Mouse (Mus musculus) spleen, postnatal 4 days (tissue): ENCODE data around the gene Sertad4.

ENCODE experiments used
- DNase-seq, 2 experiments: peaks; one replicate each; pipeline ENCODE4 v3.0.0; 2022; ENCODE audit warnings: low spot score in 2 of 2

Gene Sertad4

GRCm38 (mm10) chr1:192855474-192856230, at the start of gene Sertad4:
Gene Sertad4, minus strand, starts transcription at chr1:192855756.
- no peak for DNase-seq

GRCm38 (mm10) chr1:192901516-192901915, 46.0 kb upstream of the Sertad4 start:
- no peak for DNase-seq

DNA sequence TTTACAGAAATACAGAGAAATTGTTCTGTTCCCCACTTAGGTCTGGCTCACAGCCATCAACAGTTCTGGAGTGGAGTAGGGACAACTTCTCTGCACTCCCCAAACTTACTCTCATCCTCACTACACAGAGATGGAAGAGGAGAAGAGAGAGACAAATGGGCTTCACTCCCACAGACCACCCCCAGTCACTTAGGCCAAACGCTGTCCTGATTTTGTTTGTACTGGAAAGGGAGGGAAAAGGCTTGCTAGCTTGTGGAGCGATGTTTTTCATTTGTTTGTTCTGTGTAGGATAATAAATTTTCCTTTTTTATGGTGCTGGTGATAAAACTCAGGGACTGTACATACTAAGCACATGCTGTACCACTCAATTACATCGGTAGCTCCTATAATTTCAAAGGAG, 45.4 kb upstream of the Sertad4 start:
- DNase-seq, result no peak

DNA sequence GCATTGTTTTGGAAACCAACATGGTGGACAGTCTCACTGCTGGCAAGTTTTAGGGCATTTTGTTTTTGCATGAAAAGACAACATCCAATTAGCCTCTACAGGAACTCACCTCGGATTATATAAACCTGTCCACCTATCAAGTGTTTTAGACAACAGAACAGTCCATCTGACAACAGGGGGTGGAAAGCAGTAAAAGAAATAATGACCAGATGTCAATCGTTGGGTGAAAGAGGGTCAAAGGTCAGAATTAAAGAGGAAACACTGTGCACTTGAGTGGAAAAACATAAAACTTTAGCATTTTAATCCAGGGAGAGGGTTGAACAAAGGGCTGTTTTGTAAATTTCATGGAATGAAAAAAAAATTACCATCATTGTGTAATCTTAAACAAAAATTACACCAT, 43.2 kb upstream of the Sertad4 start:
- DNase-seq, result no peak

DNA sequence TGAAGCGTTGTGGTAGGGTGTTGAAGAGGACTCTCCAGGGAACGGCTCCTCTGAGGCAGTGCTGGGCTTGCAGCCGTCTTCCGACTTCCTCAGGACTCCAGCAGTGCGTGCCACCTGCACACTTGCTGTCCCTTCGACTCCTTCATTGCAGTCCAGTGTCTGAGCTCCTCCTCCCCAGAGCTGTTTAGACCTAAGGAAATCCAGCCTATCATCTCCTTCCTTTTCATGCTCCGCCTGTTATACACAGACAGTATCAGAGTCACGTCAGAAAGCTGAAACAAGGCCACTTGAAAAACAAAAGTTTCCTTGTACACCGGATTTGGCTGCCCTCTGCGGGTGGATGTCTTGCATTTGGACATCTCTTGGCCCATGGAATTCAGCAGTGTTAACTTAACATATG, 41.7 kb upstream of the Sertad4 start:
- no peak for DNase-seq

- no peak for DNase-seq
These were observed 40.5 kb upstream of the Sertad4 start for GRCm38 (mm10) chr1:192896076-192896475.

GRCm38 (mm10) chr1:192890716-192891115, 35.2 kb upstream of the Sertad4 start:
- no peak for DNase-seq

GRCm38 (mm10) chr1:192882617-192883295, 27.2 kb upstream of the Sertad4 start:
- DNase-seq, result no peak

- DNase-seq, result no peak
These were observed 24.6 kb upstream of the Sertad4 start for GRCm38 (mm10) chr1:192880130-192880529.

- no peak for DNase-seq
These were observed 23.6 kb upstream of the Sertad4 start for GRCm38 (mm10) chr1:192879086-192879580.

DNA sequence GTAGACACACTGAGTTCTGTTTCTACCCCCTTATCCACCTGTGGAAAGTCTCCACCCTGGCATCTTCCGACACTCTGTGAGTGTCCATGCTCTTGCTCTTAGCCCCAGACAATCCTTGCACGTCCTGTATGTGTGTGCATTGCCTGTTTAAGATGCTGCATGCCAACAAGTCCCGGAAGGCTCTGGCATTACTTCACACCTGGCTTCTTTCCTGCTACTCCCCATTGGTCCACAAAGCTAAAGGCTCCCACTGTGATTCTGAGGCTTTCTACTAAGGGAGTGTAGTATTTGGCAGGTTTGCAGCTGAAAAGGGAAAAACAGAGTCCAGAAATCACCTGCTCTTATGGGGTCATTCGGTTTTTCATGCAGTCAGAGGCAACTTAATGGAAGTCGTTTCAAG, 17.3 kb upstream of the Sertad4 start:
- DNase-seq, result no peak

DNA sequence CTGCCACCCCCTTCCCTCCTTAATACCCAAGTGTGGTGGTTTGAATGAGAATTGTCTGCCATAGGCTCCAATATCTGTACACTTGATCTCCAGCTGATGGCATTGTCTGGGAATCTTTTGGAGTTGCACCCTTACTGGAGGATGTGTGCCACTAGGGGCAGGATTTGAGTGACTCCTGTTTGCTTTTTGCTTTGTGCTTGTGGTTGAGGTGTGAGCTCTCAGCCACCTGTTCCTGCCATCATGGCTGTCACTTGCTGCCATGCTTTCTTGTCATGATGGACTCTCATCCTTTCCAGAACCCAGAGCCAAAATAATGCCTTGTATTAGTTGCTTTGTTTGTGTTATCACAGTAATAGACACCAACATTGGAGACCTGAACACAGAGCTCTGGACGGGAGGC, 14.2 kb upstream of the Sertad4 start:
- DNase-seq, result no peak

DNA sequence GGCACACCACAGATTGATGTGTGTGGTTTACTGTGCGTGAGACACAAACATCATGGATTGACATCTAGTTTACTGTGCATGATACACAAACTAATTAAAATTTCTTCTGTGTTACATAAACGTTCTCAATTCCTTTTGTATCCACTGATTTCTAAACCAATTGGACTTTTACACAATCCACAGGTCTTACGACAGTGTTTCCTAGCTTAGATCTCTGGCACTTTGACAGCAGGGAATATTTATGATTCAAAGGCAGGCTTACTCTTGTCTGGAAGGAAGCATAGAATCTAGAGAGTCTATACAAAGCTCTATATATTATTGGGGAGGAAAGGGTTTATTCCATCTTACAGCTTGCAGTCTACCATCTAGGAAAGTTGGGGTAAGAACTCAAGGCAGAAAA, 8.9 kb upstream of the Sertad4 start:
- DNase-seq, result no peak

DNA sequence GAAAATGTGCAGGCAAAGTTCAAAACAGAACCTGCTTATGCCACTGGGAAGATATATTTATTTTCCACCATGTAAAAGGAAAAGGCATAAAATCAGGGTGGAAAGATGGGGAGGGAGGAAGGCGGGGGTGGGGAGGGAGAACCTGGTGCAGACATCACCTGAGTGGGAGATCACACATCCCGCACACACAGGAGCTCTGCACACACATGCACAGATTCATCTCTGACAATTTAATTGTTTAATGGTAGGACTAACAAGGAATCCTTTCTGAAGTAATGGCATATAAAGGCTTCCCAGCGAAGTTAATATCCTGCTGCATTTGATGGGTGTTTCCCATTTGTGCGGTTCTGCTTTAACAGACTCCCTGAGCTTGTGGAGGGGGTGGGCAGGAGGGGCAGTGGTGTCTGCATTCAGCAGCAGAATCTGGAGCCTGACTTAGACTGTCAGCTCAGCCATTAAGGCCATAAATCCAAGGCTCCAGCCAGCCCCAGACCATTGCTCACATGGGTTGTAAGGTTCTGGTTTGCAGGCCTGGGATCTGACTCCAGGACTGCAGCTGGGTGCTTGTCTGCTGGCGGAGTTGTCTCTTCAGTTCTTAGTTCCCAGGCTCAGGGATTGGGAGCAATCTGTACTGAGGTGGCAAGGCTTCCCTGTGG, 5.9 kb upstream of the Sertad4 start:
- DNase-seq, result no peak

GRCm38 (mm10) chr1:192860273-192860672, 4.7 kb upstream of the Sertad4 start:
- DNase-seq, result no peak

- no peak for DNase-seq
These were observed 2.0 kb upstream of the Sertad4 start for GRCm38 (mm10) chr1:192857582-192857981.

- no peak for DNase-seq
These were observed 1.4 kb upstream of the Sertad4 start for GRCm38 (mm10) chr1:192856931-192857330.

- DNase-seq, result no peak
These were observed 855 bp upstream of the Sertad4 start for GRCm38 (mm10) chr1:192856411-192856810.

DNA sequence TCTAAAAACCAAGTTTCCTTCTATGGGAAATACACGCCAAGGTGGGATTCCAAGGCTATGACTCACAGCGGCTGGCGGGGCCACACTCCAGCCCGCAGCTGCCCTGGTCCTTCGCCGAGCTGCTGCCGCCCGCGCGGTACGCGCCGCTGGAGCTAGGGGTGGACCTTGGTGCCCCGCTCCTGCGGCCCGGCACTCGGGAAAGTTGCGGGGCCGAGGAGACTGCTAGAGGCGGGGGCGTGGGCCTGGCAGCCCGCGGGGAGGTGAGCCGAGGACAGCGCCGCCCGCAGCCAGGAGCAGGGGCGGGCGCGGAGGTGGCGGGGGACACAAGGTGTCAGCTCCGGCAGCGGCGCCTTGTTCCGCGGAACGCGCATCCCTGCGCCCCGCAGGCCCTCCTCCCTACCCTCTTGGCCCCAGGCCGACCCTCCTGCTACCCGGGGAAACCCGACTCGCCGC, 711 bp downstream of the Sertad4 start:
- DNase-seq, result no peak

DNA sequence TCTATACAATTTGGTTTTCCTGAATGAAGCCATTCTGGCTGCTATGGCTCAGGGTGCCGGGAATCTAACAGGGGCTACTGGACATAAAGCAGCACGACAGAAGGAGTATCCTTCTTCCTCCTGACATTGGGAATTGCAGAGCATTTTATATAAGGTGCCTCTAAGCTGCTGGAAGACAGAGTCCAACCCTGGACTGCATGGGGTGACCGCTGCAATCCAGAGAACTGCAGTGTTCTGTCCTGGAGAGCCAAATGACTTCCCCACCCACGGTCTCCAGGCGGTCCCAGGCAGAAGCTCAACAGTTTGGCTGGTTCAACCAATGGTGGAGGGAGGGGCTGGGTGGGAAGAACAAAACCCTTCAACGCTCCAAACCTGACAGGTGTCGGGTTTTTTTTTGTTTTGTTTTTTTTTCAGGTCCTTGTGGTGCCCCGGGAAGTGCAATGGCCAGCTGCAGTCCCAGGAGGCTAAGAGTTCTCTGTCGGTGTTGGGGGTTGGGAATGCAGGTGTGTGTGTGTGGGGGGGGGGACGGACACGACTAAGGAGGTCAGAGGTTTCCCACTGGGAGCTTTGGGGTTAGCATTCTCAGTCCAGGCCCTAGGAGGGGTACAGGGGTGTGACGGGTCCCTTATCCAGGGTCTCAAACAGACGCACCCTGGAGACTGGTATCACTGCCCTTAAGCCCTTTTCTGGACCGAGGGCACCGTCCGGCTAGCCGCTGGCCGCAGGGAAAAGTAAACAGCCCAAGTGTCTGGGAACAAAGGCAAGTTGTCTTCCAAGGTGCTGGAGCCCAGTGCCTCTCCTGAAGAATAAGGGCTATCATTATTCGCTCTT, 1.4 kb downstream of the Sertad4 start:
- no peak for DNase-seq

GRCm38 (mm10) chr1:192853429-192853828, 2.1 kb downstream of the Sertad4 start:
- no peak for DNase-seq

GRCm38 (mm10) chr1:192852047-192852446, 3.5 kb downstream of the Sertad4 start:
- DNase-seq, result no peak
